Mouse (Mus musculus) T-helper 1 cell (primary cell): Measurements from ENCODE around the gene Arl15.

Experiments used
- in situ Hi-C: fragments of 300-600 bp; cut with MboI, MseI; formaldehyde crosslinking; loops from one replicate; pipeline ENCODE4 v1.15.1; 2025; ENCODE audit warnings: high pct_unique_total_duplicates

Gene Arl15

DNA sequence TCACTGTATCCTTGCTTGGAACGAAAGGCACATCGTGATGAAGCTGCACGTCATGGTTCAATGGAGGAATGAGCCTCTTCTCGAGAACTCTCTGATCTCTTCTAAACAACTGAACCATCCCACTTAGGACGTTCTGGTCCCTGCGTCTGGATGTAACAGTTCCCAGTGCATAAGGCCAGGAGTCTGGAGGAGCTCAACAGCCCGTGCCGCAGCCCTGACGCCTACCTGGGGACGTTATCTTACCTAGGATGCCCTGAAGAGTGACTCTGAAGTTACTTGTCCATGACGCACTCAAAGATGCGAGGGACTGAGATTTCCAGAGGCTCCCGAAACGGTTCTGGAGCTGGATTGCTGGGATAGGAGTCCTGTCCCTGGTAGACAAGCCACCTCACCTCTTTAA is 121.4 kb downstream of the Arl15 start:
- in situ Hi-C loops: loop anchor here (10.0 kb wide), 1 partner anchor 389 kb away; no protein-coding TSS in a partner anchor

- in situ Hi-C loops: loop anchor here (10.0 kb wide), 1 partner anchor 388 kb away; no protein-coding TSS in a partner anchor
These were observed 122.5 kb downstream of the Arl15 start for GRCm38 (mm10) chr13:113916761-113917160.

- in situ Hi-C loops: loop anchor here (10.0 kb wide), 1 partner anchor 387 kb away; no protein-coding TSS in a partner anchor
These were observed 123.1 kb downstream of the Arl15 start for GRCm38 (mm10) chr13:113917376-113917775.

GRCm38 (mm10) chr13:113917868-113918411 is 123.6 kb downstream of the Arl15 start:
- in situ Hi-C loops: loop anchor here (10.0 kb wide), 1 partner anchor 387 kb away; no protein-coding TSS in a partner anchor

- in situ Hi-C loops: loop anchor here (10.0 kb wide), 1 partner anchor 386 kb away; no protein-coding TSS in a partner anchor
These were observed 124.4 kb downstream of the Arl15 start for GRCm38 (mm10) chr13:113918668-113919067.

GRCm38 (mm10) chr13:113935697-113936096 is 141.4 kb downstream of the Arl15 start:
- in situ Hi-C loops: no loop called here

DNA sequence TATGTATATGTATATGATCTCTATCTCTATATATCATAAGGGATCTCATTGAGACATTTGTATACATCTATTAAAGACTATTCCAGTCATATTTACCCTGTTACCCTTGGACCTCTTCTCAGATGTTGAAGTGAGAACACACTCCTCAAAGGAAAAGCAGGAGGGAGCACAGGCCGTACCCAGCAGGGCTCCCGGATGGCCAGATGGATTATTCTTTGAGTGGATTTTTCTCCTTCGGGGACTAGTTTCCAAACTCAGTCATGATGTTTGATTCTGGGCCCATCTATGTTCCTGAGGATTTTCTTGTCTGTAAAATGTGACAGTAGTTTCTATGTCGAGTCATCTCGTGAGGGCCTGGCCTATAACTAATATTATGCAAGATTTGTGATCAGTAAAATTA is 142.9 kb downstream of the Arl15 start:
- in situ Hi-C loops: no loop called here

DNA sequence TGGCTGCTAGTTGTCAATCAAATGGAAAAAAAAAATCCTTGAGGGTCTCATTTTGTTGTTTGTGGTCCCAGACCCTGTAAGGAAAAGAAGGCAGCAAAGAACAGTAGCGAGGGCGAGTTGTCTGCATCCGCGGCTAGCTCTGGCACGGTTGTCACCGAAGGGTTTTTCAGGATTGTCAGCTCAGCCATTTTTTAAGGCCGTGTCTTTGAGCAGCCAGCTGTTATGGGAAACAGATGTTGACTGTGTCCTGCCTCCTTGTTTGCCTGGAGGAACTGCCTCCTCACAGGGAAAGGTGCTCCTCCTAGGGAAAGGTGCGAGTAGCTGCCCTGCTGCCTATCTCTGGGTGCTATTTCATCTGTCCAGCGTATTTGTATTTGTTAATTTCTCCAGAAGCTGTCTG is 144.3 kb downstream of the Arl15 start:
- in situ Hi-C loops: no loop called here

GRCm38 (mm10) chr13:113939097-113939496 is 144.8 kb downstream of the Arl15 start:
- in situ Hi-C loops: no loop called here

DNA sequence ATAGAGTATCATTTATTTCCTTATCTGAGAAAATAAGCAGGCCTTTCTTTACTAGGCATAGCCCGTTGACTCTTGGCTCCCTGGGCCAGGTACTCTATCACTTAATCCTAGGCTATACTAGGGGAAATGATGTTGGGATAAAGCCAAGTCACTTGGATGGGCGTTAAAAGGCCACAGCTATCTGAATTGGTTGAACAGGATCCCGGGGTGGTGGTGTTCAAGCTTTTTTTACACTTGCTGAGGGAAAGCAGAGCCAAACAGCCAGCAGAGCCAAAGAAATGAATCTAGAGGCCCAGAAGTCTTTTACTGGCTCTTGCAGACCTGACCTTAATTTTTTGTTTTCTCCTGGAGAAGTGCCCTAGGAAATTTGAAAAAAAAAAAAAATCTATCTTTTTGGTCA is 145.4 kb downstream of the Arl15 start:
- in situ Hi-C loops: no loop called here

- in situ Hi-C loops: no loop called here
These were observed 145.8 kb downstream of the Arl15 start for GRCm38 (mm10) chr13:113940151-113940550.

DNA sequence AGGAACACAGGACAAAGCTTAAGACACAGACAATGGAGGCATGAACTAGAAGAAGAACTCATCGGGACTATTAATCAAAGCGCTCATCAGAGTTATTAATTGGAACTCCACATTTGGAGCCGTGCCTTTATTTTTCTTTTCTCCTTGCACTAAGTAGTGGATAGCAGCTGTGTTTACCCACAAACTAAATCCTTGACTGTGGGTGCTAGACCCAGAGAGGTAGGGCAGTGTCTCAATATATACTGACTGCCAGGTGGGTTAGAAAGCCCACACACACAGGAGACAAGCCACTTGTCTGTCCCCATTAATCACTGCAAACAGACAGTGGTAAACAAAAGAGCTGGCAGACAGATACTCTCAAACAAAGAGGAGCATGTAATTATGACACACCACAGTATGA is 147.6 kb downstream of the Arl15 start:
- in situ Hi-C loops: no loop called here

DNA sequence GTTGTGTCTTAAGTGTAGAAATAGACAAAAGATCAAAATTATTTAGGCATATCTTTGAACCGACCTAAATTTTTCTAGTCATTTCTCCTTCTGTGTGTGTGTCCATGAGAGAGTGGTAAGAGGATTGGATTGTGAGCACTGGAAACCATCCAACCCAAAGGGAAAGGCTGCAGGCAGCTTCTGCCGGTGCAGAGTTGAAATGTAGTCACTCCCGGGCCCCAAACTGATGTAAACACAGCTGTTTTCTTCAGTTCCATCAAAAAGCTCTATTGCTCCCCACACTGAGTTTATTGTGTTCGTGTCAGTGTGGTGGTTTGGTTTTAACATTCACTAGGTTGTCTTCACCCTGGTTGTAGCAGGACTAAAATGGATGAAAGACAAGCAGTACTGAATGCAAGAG is 153.2 kb downstream of the Arl15 start:
- in situ Hi-C loops: no loop called here

DNA sequence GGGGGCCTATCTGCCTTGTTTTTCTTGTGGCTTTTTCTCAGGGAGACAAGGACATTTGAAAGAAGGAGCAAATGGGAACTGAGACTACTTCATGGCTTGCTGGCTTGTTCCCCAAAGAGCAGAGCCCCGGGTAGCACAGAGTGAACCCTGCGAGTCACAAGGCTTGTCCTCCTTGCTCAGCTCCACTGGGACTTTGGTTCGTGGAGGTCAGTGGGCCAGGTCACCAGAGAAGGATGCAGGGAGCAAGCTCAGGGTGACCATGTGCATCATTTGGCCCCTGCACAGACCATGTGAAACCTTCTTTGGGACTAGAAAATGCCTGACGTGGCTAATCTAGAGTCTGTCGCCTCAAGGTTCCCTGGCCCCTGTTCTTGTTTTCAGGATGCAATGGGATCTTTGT is 155.4 kb downstream of the Arl15 start:
- in situ Hi-C loops: no loop called here

DNA sequence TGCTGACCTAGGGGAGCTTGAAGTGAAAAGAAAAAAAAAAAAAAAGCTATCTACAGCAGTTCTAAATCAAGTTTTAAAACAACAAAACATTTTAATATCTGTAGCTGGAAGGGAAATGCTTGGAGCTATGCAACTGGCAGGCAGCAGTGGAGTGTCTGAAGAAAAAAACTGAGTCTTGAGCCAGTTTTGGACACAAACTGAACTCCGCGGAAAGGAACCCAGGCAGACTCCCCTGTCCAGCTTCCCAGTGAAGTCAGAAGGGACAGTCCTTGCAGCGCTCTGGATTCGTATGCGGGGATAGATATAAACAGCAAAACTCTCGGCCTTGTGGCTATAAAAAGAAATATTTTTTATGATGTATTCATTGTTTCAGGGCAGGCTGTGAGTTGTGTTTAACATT is 155.8 kb downstream of the Arl15 start:
- in situ Hi-C loops: no loop called here

DNA sequence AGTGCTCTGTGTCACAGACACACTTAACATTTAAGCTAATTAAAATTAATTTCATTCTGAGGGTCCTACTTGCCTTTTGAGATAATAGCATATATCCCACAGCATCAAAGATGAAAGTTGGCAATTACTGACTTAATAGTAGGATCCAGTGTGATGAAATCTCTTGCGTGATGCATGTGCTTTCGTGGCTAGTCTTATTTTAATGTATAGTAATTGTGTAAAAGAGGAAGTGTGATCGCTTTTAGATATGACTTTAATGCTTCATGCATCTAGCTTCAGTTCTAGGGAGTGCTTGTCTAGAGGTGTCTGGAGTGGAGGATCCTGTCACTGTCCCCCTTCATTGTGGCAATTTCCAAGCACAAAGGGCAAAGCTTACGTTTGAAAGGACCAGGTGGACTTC is 163.1 kb downstream of the Arl15 start:
- in situ Hi-C loops: no loop called here

- in situ Hi-C loops: no loop called here
These were observed 170.6 kb downstream of the Arl15 start for GRCm38 (mm10) chr13:113964945-113965344.

- in situ Hi-C loops: no loop called here
These were observed 176.4 kb downstream of the Arl15 start for GRCm38 (mm10) chr13:113970706-113971105.

DNA sequence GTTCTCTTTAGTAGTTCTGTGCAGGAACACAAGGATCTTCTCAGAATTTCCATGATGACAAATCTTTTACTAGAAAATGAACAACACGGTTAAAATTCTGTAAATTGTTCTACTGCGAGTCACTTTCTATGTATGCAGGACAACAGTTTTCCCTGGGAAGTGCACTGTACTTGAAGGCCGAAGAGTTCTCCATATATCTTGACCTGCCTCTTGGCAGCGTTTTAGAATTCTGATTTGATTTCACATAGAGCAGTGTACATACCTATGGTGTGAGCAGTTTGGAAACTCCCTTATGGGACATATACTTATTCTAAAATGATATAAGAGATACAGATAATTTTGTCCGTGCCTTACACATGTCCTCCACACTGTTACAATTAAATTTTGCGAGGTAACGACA is 178.1 kb downstream of the Arl15 start:
- in situ Hi-C loops: no loop called here

DNA sequence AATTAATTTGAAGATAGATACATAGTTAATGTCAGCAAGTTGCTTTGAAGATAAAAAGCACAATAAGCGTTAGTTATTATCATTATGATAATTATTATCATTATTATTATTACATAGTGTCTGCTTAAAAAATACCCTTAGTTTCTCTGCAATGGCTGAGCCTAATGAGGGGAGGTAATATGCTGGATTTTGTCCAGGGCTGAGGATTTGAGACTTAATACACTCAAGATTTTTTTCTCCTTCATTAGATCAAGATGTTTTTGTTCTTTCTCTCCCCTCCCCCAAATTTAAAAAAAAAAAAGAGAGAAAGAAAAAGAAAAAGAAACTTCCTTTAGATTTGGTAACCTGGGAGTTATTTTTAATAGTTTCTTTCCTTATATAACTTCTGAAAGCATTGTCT is 180.6 kb downstream of the Arl15 start:
- in situ Hi-C loops: no loop called here

- in situ Hi-C loops: no loop called here
These were observed 181.4 kb downstream of the Arl15 start for GRCm38 (mm10) chr13:113975722-113976121.

DNA sequence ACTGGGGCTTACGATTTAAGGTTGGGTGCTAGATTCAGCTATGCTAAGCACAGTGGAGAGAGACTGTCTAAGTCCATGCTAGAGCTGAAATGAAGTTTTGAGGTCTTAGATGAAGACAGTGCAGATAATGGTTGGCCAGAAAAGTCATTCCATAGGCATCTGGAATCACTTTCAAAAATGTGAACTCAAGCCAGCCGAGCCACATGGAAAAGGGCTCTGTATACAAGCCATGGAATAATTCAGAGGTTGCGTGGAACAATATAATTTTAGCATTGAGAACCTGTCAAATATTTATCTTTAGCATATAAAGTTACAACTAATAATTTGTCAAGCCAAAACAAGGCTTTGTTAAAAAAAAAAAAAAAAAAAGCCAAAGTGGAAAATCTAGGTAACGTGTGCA is 182.6 kb downstream of the Arl15 start:
- in situ Hi-C loops: no loop called here

- in situ Hi-C loops: no loop called here
These were observed 186.6 kb downstream of the Arl15 start for GRCm38 (mm10) chr13:113980739-113981460.
